Mouse (Mus musculus) limb, embryonic 10.5 days (tissue): ENCODE results near the gene Kif1a. TPM values are rescaled to one million over a fixed set of nuclear protein-coding genes. Genes with fewer than 3 reads are reported as not detected.
A peak's percentile ranks its signal among the peaks of the same experiment; 100 is the strongest.

Experiments
- DNase-seq: peaks from one replicate; pipeline ENCODE4 v3.0.0-alpha.2; 2017; ENCODE audit warnings: low spot score
- H3K27ac ChIP-seq: fragments of 300-500 bp; sonication (generic); 2 replicates; pipeline ENCODE4 v1.5.1; 2016; ENCODE audit warnings: mild to moderate bottlenecking
- H3K27me3 ChIP-seq: fragments of 300-500 bp; sonication (generic); 2 replicates; pipeline ENCODE4 v1.6.1; 2016; ENCODE audit warnings: low read depth, mild to moderate bottlenecking; ENCODE audit not compliant: poor library complexity, severe bottlenecking
- H3K36me3 ChIP-seq: fragments of 300-500 bp; sonication (generic); 2 replicates; pipeline ENCODE4 v1.6.1; 2016; ENCODE audit warnings: mild to moderate bottlenecking, moderate library complexity
- H3K4me1 ChIP-seq: fragments of 300-500 bp; sonication (generic); 2 replicates; pipeline ENCODE4 v1.6.1; 2016
- H3K4me3 ChIP-seq: fragments of 300-500 bp; sonication (generic); 2 replicates; pipeline ENCODE4 v1.5.1; 2016; ENCODE audit warnings: mild to moderate bottlenecking, moderate library complexity
- H3K9me3 ChIP-seq: fragments of 300-500 bp; sonication (generic); replicated peaks from 2 replicates; pipeline ENCODE4 v1.6.1; 2016; ENCODE audit warnings: mild to moderate bottlenecking
- WGBS: fragments of 180-500 bp; shearing (Covaris S2); methylation state at CpG from one replicate; pipeline ENCODE4 v1.1.7; 2016; 5-methylcytosine and 5-hydroxymethylcytosine counted together
- polyA plus RNA-seq: library from polyadenylated mRNA; unstranded; fragments of >200 nt; fragmentation: Nextera tagmentation; extraction: Ambion mirVana; gene quantifications from 2 replicates; pipeline ENCODE4 v1.2.1, GENCODE M21; 2016

The Kif1a gene
- 2.2 and 4.9 TPM in 2 replicates for polyA plus RNA-seq

DNA sequence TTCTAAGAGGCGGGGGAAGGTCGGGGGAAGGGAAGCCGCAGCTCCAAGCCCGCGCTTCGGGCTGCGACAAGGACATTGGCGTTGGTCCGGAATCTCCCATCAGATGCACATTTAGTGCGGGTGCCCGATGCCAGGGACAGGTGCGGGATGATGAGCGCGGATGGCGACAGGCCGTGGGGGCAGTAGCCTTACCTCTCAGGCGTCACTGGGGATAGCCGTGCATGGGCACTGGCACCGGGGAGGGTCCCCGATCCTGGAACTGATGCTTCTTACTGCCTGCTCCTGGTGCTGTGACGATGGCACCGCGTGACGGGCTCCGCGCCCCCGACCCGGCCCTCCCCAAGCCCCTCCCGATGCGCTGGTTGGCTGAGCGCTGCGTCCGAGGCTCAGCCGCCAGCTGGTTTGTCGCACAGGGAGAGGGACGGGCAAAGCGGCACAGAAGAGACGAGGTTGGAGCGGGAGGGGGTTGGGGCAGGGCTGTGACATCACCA, at the start of gene Kif1a:
TSS of gene Kif1a (minus strand) at position 381 of the 491 bp plus-strand sequence.
- Histone ChIP-seq H3K36me3 (no peaks in the 10 kb centered on the region), H3K9me3 (no peaks in the 10 kb centered on the region), H3K27me3 (peaks cover 73% of the 10 kb centered on the region), H3K4me1 (peaks cover 24% of the 10 kb centered on the region), H3K27ac (peak within 1 kb of the TSS; percentile 75), H3K4me3 (peak within 1 kb of the TSS; percentile 59)
- under 1% methylated on average over 39 of the region's 39 CpGs for WGBS
- peak; percentile 67 for DNase-seq

DNA sequence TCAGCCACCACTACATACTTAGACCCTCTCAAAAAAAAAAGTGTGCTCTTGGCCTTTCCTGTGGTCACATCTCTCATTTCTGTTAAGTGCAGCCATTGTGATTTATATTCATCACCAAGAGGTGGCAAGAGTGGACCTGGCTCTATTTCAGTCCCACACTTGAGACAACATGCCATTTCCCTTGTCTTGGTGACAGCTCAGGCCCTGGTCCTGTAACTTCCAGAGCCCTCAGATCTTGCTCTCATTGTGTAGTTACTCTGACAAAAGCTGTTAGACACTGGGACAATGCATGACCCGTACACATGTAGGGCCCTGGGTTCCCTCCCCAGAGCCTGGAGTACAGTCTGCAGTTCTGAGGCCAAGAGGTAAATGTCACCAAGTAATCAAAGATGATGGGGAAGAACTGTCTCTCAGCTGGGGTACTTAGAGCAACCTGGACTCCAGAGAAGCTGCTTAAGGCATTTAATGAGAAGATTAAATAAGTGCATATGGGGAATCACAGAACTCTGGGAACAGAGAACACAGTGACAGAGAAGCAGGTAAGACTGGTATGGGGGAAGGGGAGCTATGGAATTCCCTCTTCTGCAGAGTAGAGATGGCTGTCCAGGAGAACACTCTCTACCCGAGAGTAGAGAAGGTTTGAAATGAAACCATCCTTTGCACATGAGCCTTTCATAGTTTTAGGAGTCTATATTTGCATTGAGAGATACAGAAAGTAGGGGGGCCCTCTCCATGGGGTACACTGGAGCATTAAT, 49.3 kb upstream of the Kif1a start:
- H3K27me3 ChIP-seq: no peaks in the 10 kb centered on the region
- WGBS: 84% methylated on average over 2 of the region's 2 CpGs
- DNase-seq: no peak

DNA sequence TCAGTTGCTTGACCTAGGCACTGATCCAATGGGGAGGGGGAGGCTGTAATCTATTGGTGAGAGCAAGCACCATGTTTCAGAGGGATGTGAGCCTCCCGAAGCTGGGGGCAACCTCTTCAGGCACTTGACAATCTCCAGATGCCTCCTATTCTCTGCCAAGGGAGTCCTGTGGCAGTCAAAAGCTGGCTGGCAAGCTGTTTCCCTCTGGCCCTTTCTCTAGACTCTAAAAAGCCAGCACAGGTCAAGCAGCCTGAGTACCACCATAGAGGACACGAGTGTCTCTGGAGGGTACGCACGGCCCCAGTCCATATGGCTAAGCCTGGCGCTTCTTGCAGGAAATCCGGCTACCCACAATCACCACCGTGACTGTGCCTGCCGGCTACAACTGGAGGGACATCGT, 42.4 kb upstream of the Kif1a start:
- Histone ChIP-seq H3K4me1 (peaks cover 6% of the 10 kb centered on the region; the same call in 1 of the 2 replicates), H3K4me3 (no peak overlapping the region), H3K9me3 (no peaks in the 10 kb centered on the region), H3K27me3 (no peaks in the 10 kb centered on the region), H3K27ac (0 out of 2 replicates have a peak overlapping the region, but pooled peaks have one; percentile 27), H3K36me3 (no peaks in the 10 kb centered on the region)
- 82% methylated on average over 9 of the region's 9 CpGs for WGBS
- no peak for DNase-seq

More for the DNA sequence above, 49.3 kb upstream of the Kif1a start:
- Histone ChIP-seq H3K36me3 (no peaks in the 10 kb centered on the region), H3K4me1 (no peaks in the 10 kb centered on the region), H3K27ac (no peak overlapping the region), H3K9me3 (no peaks in the 10 kb centered on the region), H3K4me3 (no peak overlapping the region)

GRCm38 (mm10) chr1:93142871-93143270, 41.1 kb upstream of the Kif1a start:
- no peak overlapping the region for H3K4me3 ChIP-seq
- WGBS: 94% methylated on average over 1 of the region's 1 CpGs
- no peak for DNase-seq
- peaks cover 11% of the 10 kb centered on the region for H3K4me1 ChIP-seq
- no peaks in the 10 kb centered on the region for H3K36me3 ChIP-seq
- H3K27me3 ChIP-seq: no peaks in the 10 kb centered on the region
- H3K9me3 ChIP-seq: no peaks in the 10 kb centered on the region
- H3K27ac ChIP-seq: no peak overlapping the region

GRCm38 (mm10) chr1:93139713-93140112, 38.0 kb upstream of the Kif1a start:
- Histone ChIP-seq H3K36me3 (no peaks in the 10 kb centered on the region), H3K27ac (no peak overlapping the region), H3K4me1 (peaks cover 10% of the 10 kb centered on the region), H3K4me3 (no peak overlapping the region), H3K27me3 (no peaks in the 10 kb centered on the region), H3K9me3 (no peaks in the 10 kb centered on the region)
- WGBS: 83% methylated on average over 7 of the region's 7 CpGs
- DNase-seq: no peak

GRCm38 (mm10) chr1:93138534-93138933, 36.8 kb upstream of the Kif1a start:
- WGBS: 91% methylated on average over 6 of the region's 6 CpGs
- Histone ChIP-seq H3K9me3 (no peaks in the 10 kb centered on the region), H3K4me1 (peaks cover 5% of the 10 kb centered on the region; the same call in 1 of the 2 replicates), H3K4me3 (no peak overlapping the region), H3K27me3 (no peaks in the 10 kb centered on the region), H3K27ac (no peak overlapping the region), H3K36me3 (no peaks in the 10 kb centered on the region)
- no peak for DNase-seq

DNA sequence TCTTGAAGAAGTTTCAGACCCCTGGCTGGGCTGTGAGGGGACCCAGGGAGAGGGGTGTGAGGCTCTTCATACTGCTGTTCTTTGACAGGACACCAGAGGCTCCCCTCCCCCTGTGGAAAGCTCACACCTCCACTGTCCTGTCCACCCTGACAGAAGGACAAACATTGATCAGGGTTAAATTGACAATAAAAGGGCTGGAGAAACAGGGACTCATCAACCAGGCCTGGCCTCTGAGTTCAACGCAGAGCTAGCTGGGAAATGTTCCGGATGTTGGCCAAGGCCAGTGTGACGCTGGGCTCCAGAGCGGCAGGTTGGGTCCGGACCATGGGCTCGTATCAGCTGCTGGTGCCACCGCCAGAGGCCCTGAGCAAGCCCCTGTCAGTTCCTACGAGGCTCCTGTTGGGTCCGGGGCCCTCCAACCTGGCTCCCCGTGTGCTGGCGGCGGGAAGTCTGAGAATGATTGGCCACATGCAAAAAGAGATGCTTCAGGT, 33.3 kb upstream of the Kif1a start, which contains the start of gene Agxt:
TSS of gene Agxt (plus strand) at position 205 of the 491 bp plus-strand sequence.
- H3K9me3 ChIP-seq: no peaks in the 10 kb centered on the region
- 89% methylated on average over 12 of the region's 12 CpGs for WGBS
- H3K27me3 ChIP-seq: no peaks in the 10 kb centered on the region
- no peak within 1 kb of the TSS for H3K4me3 ChIP-seq
- H3K27ac ChIP-seq: no peak within 1 kb of the TSS
- H3K36me3 ChIP-seq: no peaks in the 10 kb centered on the region
- H3K4me1 ChIP-seq: peaks cover 5% of the 10 kb centered on the region; the same call in 1 of the 2 replicates
- DNase-seq: no peak

DNA sequence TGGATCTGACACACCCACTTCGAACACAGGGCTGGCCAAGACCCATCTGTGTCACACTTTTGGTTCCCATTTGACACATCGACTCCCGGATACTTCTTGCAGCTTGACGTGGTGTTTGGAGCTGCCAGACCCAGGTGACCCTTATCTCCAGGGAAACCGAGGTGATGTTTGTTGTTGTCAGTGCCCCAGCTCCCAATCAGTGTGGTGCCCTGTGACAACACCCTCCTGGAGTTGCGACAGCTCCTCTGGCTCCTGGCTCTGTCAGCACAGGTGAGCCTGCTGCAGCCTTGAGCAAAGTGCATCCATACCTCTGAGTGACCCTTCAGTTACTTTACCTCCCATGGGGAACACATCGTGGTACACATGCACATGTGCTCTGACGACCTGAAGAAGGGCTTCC, 30.9 kb upstream of the Kif1a start:
- no peak for DNase-seq
- Histone ChIP-seq H3K36me3 (no peaks in the 10 kb centered on the region), H3K27me3 (no peaks in the 10 kb centered on the region), H3K4me1 (peaks cover 14% of the 10 kb centered on the region), H3K9me3 (no peaks in the 10 kb centered on the region), H3K27ac (no peak overlapping the region), H3K4me3 (no peak overlapping the region)
- 67% methylated on average over 8 of the region's 8 CpGs for WGBS

DNA sequence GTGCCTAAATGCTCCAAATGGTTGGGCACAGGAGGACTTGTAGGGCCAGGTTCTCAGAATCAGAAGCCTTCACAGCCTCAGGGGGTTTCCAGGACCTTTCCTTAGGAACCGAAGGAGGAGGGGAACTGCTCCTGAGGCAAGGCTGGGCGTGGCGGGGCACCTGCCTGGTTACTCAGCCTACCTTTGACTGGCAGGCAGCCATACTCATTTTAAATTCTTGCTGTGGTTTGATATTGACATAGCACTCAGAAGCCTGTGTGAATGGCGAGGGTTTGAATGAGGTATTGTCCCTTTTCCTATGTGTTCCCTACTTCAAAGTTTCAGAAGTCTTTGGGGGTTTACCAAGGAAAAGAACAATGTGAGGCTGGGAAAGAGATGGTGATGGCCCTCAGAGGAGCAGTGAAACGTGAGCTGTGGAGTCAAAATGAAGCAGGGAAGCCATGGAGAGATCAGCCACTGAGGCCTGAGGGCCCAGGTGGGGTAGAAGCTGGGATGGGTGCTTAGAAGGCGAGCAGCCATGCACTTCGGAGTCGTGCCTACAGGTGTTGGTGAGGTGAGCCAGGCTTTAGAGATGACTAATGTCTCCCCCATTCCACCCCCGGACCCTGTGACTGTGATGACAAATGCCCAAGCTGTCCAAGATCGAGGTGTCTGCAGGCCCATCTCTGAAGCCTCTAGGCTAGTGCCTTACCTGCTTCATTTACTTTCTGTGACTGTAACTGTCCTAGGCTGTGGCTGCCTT, 28.7 kb upstream of the Kif1a start:
- DNase-seq: no peak
- WGBS: 77% methylated on average over 10 of the region's 10 CpGs
- peaks cover 14% of the 10 kb centered on the region for H3K4me1 ChIP-seq
- no peaks in the 10 kb centered on the region for H3K9me3 ChIP-seq
- H3K4me3 ChIP-seq: no peak overlapping the region
- no peak overlapping the region for H3K27ac ChIP-seq
- no peaks in the 10 kb centered on the region for H3K27me3 ChIP-seq
- no peaks in the 10 kb centered on the region for H3K36me3 ChIP-seq

DNA sequence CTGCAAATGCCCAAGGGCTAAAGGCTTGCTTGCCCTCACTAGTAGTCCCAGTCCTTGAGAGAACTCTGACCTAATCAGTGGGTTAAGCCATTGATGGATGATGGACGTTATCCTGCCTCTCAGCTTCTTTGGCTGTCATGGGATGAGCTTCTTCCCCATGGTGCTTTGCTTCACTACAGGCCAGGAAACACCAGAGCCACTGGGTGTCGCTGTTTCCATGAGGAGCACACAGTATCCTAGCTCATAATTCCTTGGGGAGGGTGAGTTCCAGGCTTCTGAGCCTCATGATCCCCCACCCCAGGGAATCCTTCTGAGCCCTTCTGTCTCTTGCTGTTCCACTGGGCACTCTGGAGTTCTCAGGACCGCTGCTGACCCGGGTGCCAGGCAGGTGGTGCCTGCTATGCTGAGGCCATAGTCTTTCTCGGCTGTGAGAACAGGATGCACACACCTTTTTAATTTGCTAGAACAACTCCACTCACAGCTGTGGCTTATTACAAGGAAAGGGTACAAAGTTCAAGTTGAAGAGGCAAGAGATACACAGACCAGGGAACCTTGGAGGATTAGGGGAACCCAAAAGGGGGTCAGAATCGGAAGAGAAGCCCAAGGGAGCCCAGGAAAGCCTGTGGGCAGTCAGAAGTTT, 27.1 kb upstream of the Kif1a start:
- Histone ChIP-seq H3K27ac (peak overlapping the region; percentile 30; the same call in 1 of the 2 replicates), H3K36me3 (no peaks in the 10 kb centered on the region), H3K4me3 (no peak overlapping the region), H3K4me1 (peaks cover 14% of the 10 kb centered on the region), H3K9me3 (no peaks in the 10 kb centered on the region), H3K27me3 (no peaks in the 10 kb centered on the region)
- 25% methylated on average over 6 of the region's 6 CpGs for WGBS
- peak; percentile 64 for DNase-seq

- Histone ChIP-seq H3K36me3 (no peaks in the 10 kb centered on the region), H3K4me1 (peaks cover 14% of the 10 kb centered on the region), H3K27me3 (no peaks in the 10 kb centered on the region), H3K4me3 (no peak overlapping the region), H3K27ac (0 out of 2 replicates have a peak overlapping the region, but pooled peaks have one; percentile 30), H3K9me3 (no peaks in the 10 kb centered on the region)
- no peak for DNase-seq
- WGBS: 86% methylated on average over 8 of the region's 8 CpGs
Measured at GRCm38 (mm10) chr1:93128209-93128608, 26.5 kb upstream of the Kif1a start.

- H3K27me3 ChIP-seq: no peaks in the 10 kb centered on the region
- no peak overlapping the region for H3K27ac ChIP-seq
- no peaks in the 10 kb centered on the region for H3K9me3 ChIP-seq
- H3K4me3 ChIP-seq: no peak overlapping the region
- H3K36me3 ChIP-seq: no peaks in the 10 kb centered on the region
- DNase-seq: no peak
- peaks cover 14% of the 10 kb centered on the region for H3K4me1 ChIP-seq
- WGBS: 63% methylated on average over 5 of the region's 5 CpGs
Measured at GRCm38 (mm10) chr1:93125256-93125655, 23.5 kb upstream of the Kif1a start.
